Mouse (Mus musculus) small intestine, adult 2 months (tissue): ENCODE results near the gene Vps72. TPM values are rescaled to one million over a fixed set of nuclear protein-coding genes. Genes with fewer than 3 reads are reported as not detected.

Source experiments
- H3K27ac ChIP-seq: fragments of 200-500 bp; 2 replicates; pipeline ENCODE4 v1.5.1; 2012; ENCODE audit warnings: low read depth, low read length, control low read depth, inconsistent platforms; ENCODE audit not compliant: insufficient read depth
- H3K27me3 ChIP-seq: fragments of 200-500 bp; 2 replicates; pipeline ENCODE4 v1.6.1; 2012; ENCODE audit warnings: mild to moderate bottlenecking, moderate library complexity, low read length, inconsistent platforms; ENCODE audit not compliant: control insufficient read depth, insufficient read depth
- H3K36me3 ChIP-seq: fragments of 200-500 bp; 2 replicates; pipeline ENCODE4 v1.6.1; 2012; ENCODE audit warnings: mild to moderate bottlenecking, low read length, control low read depth, inconsistent platforms; ENCODE audit not compliant: control insufficient read depth, insufficient read depth
- H3K4me1 ChIP-seq: fragments of 200-500 bp; 2 replicates; pipeline ENCODE4 v1.6.1; 2012; ENCODE audit warnings: low read length, inconsistent platforms, mixed read lengths; ENCODE audit not compliant: control insufficient read depth, insufficient read depth, insufficient read length
- H3K4me3 ChIP-seq: fragments of 200-500 bp; 2 replicates; pipeline ENCODE4 v1.5.1; 2012; ENCODE audit warnings: low read depth, mild to moderate bottlenecking, control low read depth, inconsistent platforms, low read length, moderate library complexity
- CTCF ChIP-seq: fragments of 200-500 bp; IDR thresholded peaks from 2 replicates; pipeline ENCODE4 v1.5.1; 2012; ENCODE audit warnings: low read depth, mild to moderate bottlenecking, control low read depth, inconsistent platforms, low read length, moderate library complexity, mixed read lengths; ENCODE audit not compliant: insufficient replicate concordance, insufficient read length; ENCODE audit errors: extremely low read depth
- POLR2A ChIP-seq: fragments of 200-500 bp; IDR thresholded peaks from 2 replicates; pipeline ENCODE4 v1.6.1; 2012; ENCODE audit warnings: low read depth, mild to moderate bottlenecking, control low read depth, inconsistent platforms, low read length, moderate library complexity
- WGBS: fragments of 180-500 bp; shearing (Covaris S2); methylation state at CpG from one replicate; pipeline ENCODE4 v1.1.7; 2018; 5-methylcytosine and 5-hydroxymethylcytosine counted together
- polyA plus RNA-seq: library from polyadenylated mRNA; depleted of rRNA; stranded (reverse); fragments of >200 nt; gene quantifications from 2 replicates; pipeline ENCODE4 v1.2.3, GENCODE M21; 2012; rRNA removed

Gene Vps72
- polyA plus RNA-seq, 1 experiment, result 63.8 TPM

DNA sequence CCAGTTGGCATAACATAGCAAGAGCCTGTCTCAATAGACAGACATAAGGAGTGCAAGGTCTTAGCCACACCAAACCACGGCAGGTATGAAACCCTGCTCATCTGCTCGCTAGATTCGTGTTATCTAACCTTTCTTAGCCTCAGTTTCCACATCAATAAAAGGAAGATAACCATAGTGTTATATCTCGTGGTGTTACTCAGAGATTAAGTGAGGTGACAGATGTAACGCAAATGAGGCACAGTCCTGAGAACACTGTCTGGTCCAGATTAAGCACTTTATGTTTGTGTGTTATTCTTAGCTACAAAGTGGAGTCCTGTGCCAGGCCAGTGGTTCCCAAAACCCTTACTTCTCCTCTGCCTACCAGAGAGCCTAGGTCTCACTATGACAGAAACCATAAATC is 54.0 kb downstream of the Vps72 start:
- Histone ChIP-seq H3K4me1 (peaks cover 9% of the 10 kb centered on the region), H3K27ac (no peak overlapping the region), H3K4me3 (no peak overlapping the region), H3K27me3 (peaks cover 10% of the 10 kb centered on the region), H3K36me3 (no peaks in the 10 kb centered on the region)
- 50% methylated on average over 5 of the region's 5 CpGs for WGBS
- TF ChIP-seq CTCF (no peak), POLR2A (no peak)

- no peaks in the 10 kb centered on the region for H3K36me3 ChIP-seq
- TF ChIP-seq CTCF (no peak), POLR2A (no peak)
- WGBS, result 89% methylated on average over 10 of the region's 10 CpGs
- H3K27ac ChIP-seq, result no peak overlapping the region
- H3K27me3 ChIP-seq, result peaks cover 25% of the 10 kb centered on the region
- no peak overlapping the region for H3K4me3 ChIP-seq
- peaks cover 3% of the 10 kb centered on the region for H3K4me1 ChIP-seq
These were observed 59.2 kb downstream of the Vps72 start for GRCm38 (mm10) chr3:95169996-95170395.

DNA sequence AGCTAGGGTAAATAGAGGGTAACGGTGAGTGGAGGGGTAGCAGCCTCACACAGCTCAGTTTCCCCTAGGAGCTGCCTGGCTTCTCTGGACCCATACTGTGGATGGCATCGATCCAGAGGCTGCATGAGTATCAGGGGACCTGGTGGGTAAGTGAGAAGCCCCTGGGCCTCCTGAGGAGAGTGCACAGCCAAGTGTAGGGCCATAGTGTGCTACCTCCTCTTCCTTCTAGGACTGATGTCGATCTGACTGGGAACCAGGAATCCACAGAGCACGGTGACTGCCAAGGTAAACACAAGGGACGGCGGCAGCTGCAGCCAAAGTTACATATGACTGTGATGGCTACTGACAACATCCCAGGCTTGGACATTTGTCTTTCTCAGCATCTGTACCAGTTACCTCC is 60.3 kb downstream of the Vps72 start:
- TF ChIP-seq POLR2A, result no peak
- no peak for TF ChIP-seq CTCF
- no peak overlapping the region for H3K27ac ChIP-seq
- peaks cover 25% of the 10 kb centered on the region for H3K27me3 ChIP-seq
- H3K4me3 ChIP-seq, result no peak overlapping the region
- H3K36me3 ChIP-seq, result no peaks in the 10 kb centered on the region
- H3K4me1 ChIP-seq, result peaks cover 3% of the 10 kb centered on the region
- 49% methylated on average over 6 of the region's 6 CpGs for WGBS

Other genes starting within 250 kb of the Vps72 start
- 98.8 and 173 TPM in 2 replicates for gene Psmb4, start 224.1 kb upstream of the Vps72 start, polyA plus RNA-seq
- 30.5 and 50.4 TPM in 2 replicates for gene Selenbp1, start 178.0 kb upstream of the Vps72 start, polyA plus RNA-seq
- gene Rfx5, start 156.9 kb upstream of the Vps72 start, polyA plus RNA-seq, result 5.5 and 5.7 TPM in 2 replicates
- 14.2 and 20.9 TPM in 2 replicates for gene Pi4kb, start 136.3 kb upstream of the Vps72 start, polyA plus RNA-seq
- 9.1 and 17.1 TPM in 2 replicates for gene Zfp687, start 95.6 kb upstream of the Vps72 start, polyA plus RNA-seq
- 81.7 and 131 TPM in 2 replicates for gene Psmd4, start 68.4 kb upstream of the Vps72 start, polyA plus RNA-seq
- gene Pip5k1a, start 4.1 kb upstream of the Vps72 start, polyA plus RNA-seq, result 6.7 and 14.9 TPM in 2 replicates
- gene Tmod4, start 13.5 kb downstream of the Vps72 start, polyA plus RNA-seq, result 0.62 and 0.84 TPM in 2 replicates
- gene Scnm1, start 23.0 kb downstream of the Vps72 start, polyA plus RNA-seq, result 15.3 and 34.3 TPM in 2 replicates
- 1.8 and 5.0 TPM in 2 replicates for gene Lysmd1, start 23.1 kb downstream of the Vps72 start, polyA plus RNA-seq
- 8.6 and 52.3 TPM in 2 replicates for gene Tnfaip8l2, start 31.3 kb downstream of the Vps72 start, polyA plus RNA-seq
- 2.1 and 4.6 TPM in 2 replicates for gene Sema6c, start 49.4 kb downstream of the Vps72 start, polyA plus RNA-seq
- gene Gabpb2, start 106.9 kb downstream of the Vps72 start, polyA plus RNA-seq, result 2.9 and 7.4 TPM in 2 replicates
- gene Cdc42se1, start 117.7 kb downstream of the Vps72 start, polyA plus RNA-seq, result 26.1 and 41.6 TPM in 2 replicates
- 13.1 and 14.0 TPM in 2 replicates for gene Mllt11, start 121.1 kb downstream of the Vps72 start, polyA plus RNA-seq
- 0.13 and 0.18 TPM in 2 replicates for gene Gm128, start 130.6 kb downstream of the Vps72 start, polyA plus RNA-seq
- 0.16 and 0.58 TPM in 2 replicates for gene Bnipl, start 140.2 kb downstream of the Vps72 start, polyA plus RNA-seq
- gene Mindy1, start 170.3 kb downstream of the Vps72 start, polyA plus RNA-seq, result 58.5 and 89.2 TPM in 2 replicates
- gene Prune1, start 171.1 kb downstream of the Vps72 start, polyA plus RNA-seq, result 4.4 and 11.5 TPM in 2 replicates
- gene Anxa9, start 196.2 kb downstream of the Vps72 start, polyA plus RNA-seq, result 0.52 and 0.65 TPM in 2 replicates
- 51.3 and 84.0 TPM in 2 replicates for gene Cers2, start 203.8 kb downstream of the Vps72 start, polyA plus RNA-seq
- 3.3 and 5.3 TPM in 2 replicates for gene Setdb1, start 246.2 kb downstream of the Vps72 start, polyA plus RNA-seq